In the genomic region with DNA sequence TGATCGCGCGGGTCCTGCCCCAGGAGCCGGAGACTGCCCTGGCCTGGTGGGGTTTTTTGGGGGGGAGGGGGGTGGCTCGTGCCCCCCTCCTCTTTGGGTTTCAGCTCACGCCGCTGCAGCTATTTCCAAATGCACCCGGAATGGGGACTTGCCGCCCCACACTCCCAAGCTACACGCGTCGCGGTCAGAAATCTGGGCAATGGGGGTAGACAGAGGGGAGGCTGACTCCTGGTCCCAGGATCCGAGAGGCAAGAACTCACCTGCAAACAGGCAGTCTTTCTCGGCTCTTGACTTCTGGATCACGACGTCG, we compare ENCODE assay signal across 8 mouse cellular contexts. TPM values are rescaled to one million over a fixed set of nuclear protein-coding genes. Genes with fewer than 3 reads are reported as not detected.
DNase-seq lines count a peak whose midpoint lies in the region; ATAC-seq lines count a peak whose summit lies in the region.

No protein-coding gene starts in this region.

- no peaks in the 10 kb centered on the region for H3K27me3 ChIP-seq in heart, embryonic 15.5 days
- peaks cover 33% of the 10 kb centered on the region for H3K27me3 ChIP-seq in liver, embryonic 16.5 days (ENCODE audit: control insufficient read depth, insufficient read depth, low read depth, low read length)

- WGBS in heart, embryonic 15.5 days, result under 1% methylated on average over 18 of the region's 18 CpGs
- WGBS in liver, embryonic 16.5 days (ENCODE audit: insufficient replicate concordance), result 1% methylated on average over 18 of the region's 18 CpGs

- no peaks in the 10 kb centered on the region for H3K9me3 ChIP-seq in heart, embryonic 15.5 days (replicated peaks)
- no peaks in the 10 kb centered on the region for H3K9me3 ChIP-seq in liver, embryonic 16.5 days (replicated peaks; ENCODE audit: control insufficient read depth, low read length)

- peak overlapping the region; percentile 73 for H3K4me3 ChIP-seq in heart, embryonic 15.5 days
- peak overlapping the region; percentile 59 for H3K4me3 ChIP-seq in liver, embryonic 16.5 days (ENCODE audit: low read depth, low read length)

- H3K36me3 ChIP-seq in heart, embryonic 15.5 days, result no peaks in the 10 kb centered on the region
- no peaks in the 10 kb centered on the region for H3K36me3 ChIP-seq in liver, embryonic 16.5 days (ENCODE audit: control insufficient read depth, insufficient read depth)

- ATAC-seq in cerebellum, adult (ENCODE audit: insufficient number of reproducible peaks, low FRiP score, low TSS enrichment), result peak; percentile 18
- peak; percentile 25; the same call in 1 of the 2 replicates for ATAC-seq in heart, embryonic 15.5 days (replicated peaks; ENCODE audit: insufficient number of reproducible peaks, insufficient read depth, low FRiP score, low read depth)
- ATAC-seq in liver, embryonic 16.5 days (ENCODE audit: low read depth), result peak; percentile 3; the same call in 1 of the 2 replicates
- no peak for ATAC-seq in megakaryocyte progenitor cell, adult 5-6 weeks (replicated peaks; ENCODE audit: poor library complexity)

- DNase-seq in cerebellum, adult 9-11 months, result no peak
- DNase-seq in right cerebral cortex, postnatal 4 days, result peak; percentile 46
- no peak for DNase-seq in right cerebral cortex, postnatal 14 days
- no peak for DNase-seq in spleen, adult 12 weeks (ENCODE audit: low spot score)

- H3K9ac ChIP-seq in heart, embryonic 15.5 days, result peak overlapping the region; percentile 83
- H3K9ac ChIP-seq in liver, embryonic 16.5 days (ENCODE audit: low read depth, low read length), result peak overlapping the region; percentile 54

- peak overlapping the region; percentile 72 for H3K4me2 ChIP-seq in heart, embryonic 15.5 days
- H3K4me2 ChIP-seq in liver, embryonic 16.5 days (ENCODE audit: low read depth, low read length), result peak overlapping the region; percentile 35

- H3K4me1 ChIP-seq in heart, embryonic 15.5 days (replicated peaks), result peaks cover 42% of the 10 kb centered on the region
- H3K4me1 ChIP-seq in liver, embryonic 16.5 days (ENCODE audit: control insufficient read depth, low read depth, low read length), result no peaks in the 10 kb centered on the region; the same call in 1 of the 2 replicates

- peak overlapping the region; percentile 86 for H3K27ac ChIP-seq in heart, embryonic 15.5 days
- no peak overlapping the region for H3K27ac ChIP-seq in liver, embryonic 16.5 days (ENCODE audit: low read length)

RNA-seq across cellular contexts. Expression of gene Parp8, which starts 0.5 kb away (rescaled TPM):
- polyA plus RNA-seq in heart, embryonic 15.5 days (2015; fragmentation: Nextera tagmentation; extraction: Ambion mirVana), result 11.8 and 13.7 TPM in 2 replicates
- polyA plus RNA-seq in liver, embryonic 16.5 days (2015; fragmentation: Nextera tagmentation; extraction: Ambion mirVana), result 2.6 and 3.1 TPM in 2 replicates
- 148 and 167 TPM in 2 replicates for total RNA-seq in megakaryocyte progenitor cell, adult 5-6 weeks (2015)
- 89.5 and 104 TPM in 2 replicates for total RNA-seq in megakaryocyte progenitor cell, adult 5-6 weeks (2017)
